Mouse (Mus musculus): ENCODE results near the gene Dusp9. TPM values are rescaled to one million over a fixed set of nuclear protein-coding genes. Genes with fewer than 3 reads are reported as not detected.

Gene Dusp9
- total and polyA plus RNA-seq, 3 experiments: 4.7 to 5.2 TPM; not detected in 1

DNA sequence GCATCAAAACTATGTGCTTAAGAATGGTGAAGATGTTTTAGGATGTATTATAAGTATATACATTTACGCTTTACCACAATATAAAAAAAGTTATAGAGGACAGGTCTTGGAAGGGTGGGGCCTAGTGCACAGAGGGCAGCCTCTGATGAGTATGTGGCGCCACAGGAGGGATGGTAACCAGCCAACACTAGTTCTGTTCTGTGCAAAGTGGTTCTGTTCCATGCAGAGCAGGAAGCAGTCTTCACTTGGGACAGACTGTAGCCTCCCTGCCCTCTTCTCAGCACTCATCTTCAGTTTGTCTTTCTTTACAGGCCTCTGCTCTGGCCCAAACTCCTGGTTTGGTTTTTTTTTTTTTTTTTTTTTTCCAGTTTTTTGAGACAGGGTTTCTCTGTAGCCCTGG lies 44.9 kb downstream of the Dusp9 start:
- Histone ChIP-seq H3K36me3 (ENCODE audit: control insufficient read depth in 1 of 2, insufficient read depth in 2 of 2, low read length in 2 of 2) (peaks cover 0 to 3% of the 10 kb centered on the region in 2 experiments; a peak in 2 of 4 replicates), H3K4me3 (ENCODE audit: control insufficient read depth in 1 of 2, insufficient read depth in 1 of 2, low read depth in 2 of 2, low read length in 2 of 2) (no peak overlapping the region)

DNA sequence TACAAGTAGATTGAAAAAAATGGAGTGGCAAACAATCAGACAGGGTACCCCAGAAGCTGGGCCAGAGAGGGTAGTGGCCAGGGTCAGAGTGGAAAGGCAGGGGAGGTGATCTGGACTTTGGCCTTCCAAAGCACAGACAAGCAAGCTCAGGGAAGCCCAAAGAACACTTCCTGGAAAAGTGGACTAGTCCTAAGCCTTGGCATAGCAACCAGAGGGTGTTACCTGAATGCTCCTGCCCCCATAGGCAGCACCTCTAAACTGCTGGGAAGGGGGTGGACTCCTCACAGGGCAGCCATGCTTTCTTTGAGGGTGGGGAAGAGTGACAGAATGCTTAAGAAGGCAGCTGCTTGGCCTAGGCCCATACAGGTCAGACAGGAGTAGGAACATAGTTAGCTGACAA lies 45.8 kb downstream of the Dusp9 start:
- no peaks in the 10 kb centered on the region for H3K79me2 ChIP-seq (ENCODE audit: control insufficient read depth, insufficient read depth, low read length, poor library complexity)
- H3K36me3 ChIP-seq (ENCODE audit: control insufficient read depth in 1 of 2, insufficient read depth in 2 of 2, low read length in 2 of 2): peaks cover 0 to 3% of the 10 kb centered on the region in 2 experiments; a peak in 2 of 4 replicates

More for the DNA sequence above, 44.9 kb downstream of the Dusp9 start:
- Histone ChIP-seq H3K79me2 (ENCODE audit: control insufficient read depth, insufficient read depth, low read length, poor library complexity) (no peaks in the 10 kb centered on the region), H3K9ac (ENCODE audit: control insufficient read depth, low read depth, low read length, poor library complexity, severe bottlenecking) (no peak overlapping the region), H3K9me3 (replicated peaks; ENCODE audit: insufficient read depth, low read length) (no peaks in the 10 kb centered on the region), H3K27ac (ENCODE audit: control insufficient read depth, low read depth, low read length) (no peak overlapping the region), H3K27me3 (ENCODE audit: control insufficient read depth in 1 of 2, insufficient read depth in 2 of 2, low read length in 2 of 2) (no peaks in the 10 kb centered on the region), H3K4me1 (ENCODE audit: control insufficient read depth in 1 of 2, insufficient read depth in 2 of 2, low read length in 2 of 2) (no peaks in the 10 kb centered on the region)
- DNase-seq (ENCODE audit: low read depth, low spot score): no peak
- TF ChIP-seq MXI1 (IDR thresholded peaks at IDR 0.05; ENCODE audit: low read depth, low read length) (no peak), USF1 (IDR thresholded peaks at IDR 0.05; ENCODE audit: low read depth, low read length) (no peak), MEF2A (IDR thresholded peaks at IDR 0.05; ENCODE audit: extremely low read depth, insufficient replicate concordance, low read depth, low read length, poor library complexity, severe bottlenecking) (no peak), POLR2AphosphoS5 (IDR thresholded peaks at IDR 0.05; ENCODE audit: borderline replicate concordance, low read depth, low read length) (no peak), TAL1 (IDR thresholded peaks at IDR 0.05; ENCODE audit: low read length) (no peak), TCF12 (IDR thresholded peaks at IDR 0.05; ENCODE audit: low read depth, low read length) (no peak), CTCF (IDR thresholded peaks at IDR 0.05 in 2 of 3, conservative IDR thresholded peaks at IDR 0.05 in 1 of 3; ENCODE audit: control insufficient read depth in 1 of 3, insufficient read depth in 1 of 3, low read depth in 2 of 3, low read length in 3 of 3, poor library complexity in 1 of 3, severe bottlenecking in 1 of 3) (no peak), CHD1 (IDR thresholded peaks at IDR 0.05; ENCODE audit: low read depth, low read length) (no peak), ETS1 (IDR thresholded peaks at IDR 0.05; ENCODE audit: low read depth, low read length) (no peak), TBP (IDR thresholded peaks at IDR 0.05; ENCODE audit: low read depth, low read length) (no peak), SMC3 (IDR thresholded peaks at IDR 0.05; ENCODE audit: low read depth, low read length) (no peak), E2F4 (IDR thresholded peaks at IDR 0.05; ENCODE audit: borderline replicate concordance, low read depth, low read length) (no peak), USF2 (IDR thresholded peaks at IDR 0.05; ENCODE audit: borderline replicate concordance in 1 of 2, insufficient read depth in 1 of 2, low read depth in 1 of 2, low read length in 2 of 2) (no peak), GABPA (IDR thresholded peaks at IDR 0.05; ENCODE audit: low read depth, low read length) (no peak), POLR2AphosphoS2 (IDR thresholded peaks at IDR 0.05; ENCODE audit: low read length) (no peak), BHLHE40 (IDR thresholded peaks at IDR 0.05; ENCODE audit: borderline replicate concordance, low read depth, low read length) (no peak)

More for the DNA sequence above, 45.8 kb downstream of the Dusp9 start:
- no peak for DNase-seq (ENCODE audit: low read depth, low spot score)
- Histone ChIP-seq H3K4me3 (ENCODE audit: control insufficient read depth in 1 of 2, insufficient read depth in 1 of 2, low read depth in 2 of 2, low read length in 2 of 2) (no peak overlapping the region), H3K27ac (ENCODE audit: control insufficient read depth, low read depth, low read length) (no peak overlapping the region), H3K9ac (ENCODE audit: control insufficient read depth, low read depth, low read length, poor library complexity, severe bottlenecking) (no peak overlapping the region), H3K27me3 (ENCODE audit: control insufficient read depth in 1 of 2, insufficient read depth in 2 of 2, low read length in 2 of 2) (no peaks in the 10 kb centered on the region), H3K4me1 (ENCODE audit: control insufficient read depth in 1 of 2, insufficient read depth in 2 of 2, low read length in 2 of 2) (no peaks in the 10 kb centered on the region), H3K9me3 (replicated peaks; ENCODE audit: insufficient read depth, low read length) (no peaks in the 10 kb centered on the region)
- no peak for TF ChIP-seq USF1 (IDR thresholded peaks at IDR 0.05; ENCODE audit: low read depth, low read length)
- TF ChIP-seq NELFE (IDR thresholded peaks at IDR 0.05; ENCODE audit: low read depth, low read length): no peak
- no peak for TF ChIP-seq USF2 (IDR thresholded peaks at IDR 0.05; ENCODE audit: borderline replicate concordance in 1 of 2, insufficient read depth in 1 of 2, low read depth in 1 of 2, low read length in 2 of 2)
